Mouse (Mus musculus) embryonic facial prominence, embryonic 13.5 days (tissue): ENCODE results near the gene Sparc. TPM values are rescaled to one million over a fixed set of nuclear protein-coding genes. Genes with fewer than 3 reads are reported as not detected.

Source experiments
- ATAC-seq: fragments of 200-750 bp; cut with Nextera tagmentation; 2 replicates; pipeline ENCODE4 v1.8.0; 2017; ENCODE audit warnings: low read depth; ENCODE audit not compliant: insufficient number of reproducible peaks, insufficient read depth, low FRiP score, low TSS enrichment
- H3K27ac ChIP-seq: fragments of 300-500 bp; sonication (generic); 2 replicates; pipeline ENCODE4 v1.5.1; 2015; ENCODE audit warnings: moderate library complexity, mild to moderate bottlenecking, inconsistent platforms
- H3K27me3 ChIP-seq: fragments of 300-500 bp; sonication (generic); 2 replicates; pipeline ENCODE4 v1.6.1; 2015; ENCODE audit warnings: mild to moderate bottlenecking, inconsistent platforms
- H3K36me3 ChIP-seq: fragments of 300-500 bp; sonication (generic); 2 replicates; pipeline ENCODE4 v1.6.1; 2015; ENCODE audit warnings: mild to moderate bottlenecking, inconsistent platforms
- H3K4me1 ChIP-seq: fragments of 300-500 bp; sonication (generic); 2 replicates; pipeline ENCODE4 v1.6.1; 2015; ENCODE audit warnings: inconsistent platforms
- H3K4me2 ChIP-seq: fragments of 300-500 bp; sonication (generic); 2 replicates; pipeline ENCODE4 v1.6.1; 2015; ENCODE audit warnings: moderate library complexity, mild to moderate bottlenecking, inconsistent platforms
- H3K4me3 ChIP-seq: fragments of 300-500 bp; sonication (generic); 2 replicates; pipeline ENCODE4 v1.5.1; 2015; ENCODE audit warnings: mild to moderate bottlenecking, inconsistent platforms
- H3K9ac ChIP-seq: fragments of 300-500 bp; sonication (generic); 2 replicates; pipeline ENCODE4 v1.6.1; 2015; ENCODE audit warnings: mild to moderate bottlenecking, inconsistent platforms
- H3K9me3 ChIP-seq: fragments of 300-500 bp; sonication (generic); 2 replicates; pipeline ENCODE4 v1.6.1; 2016; ENCODE audit warnings: inconsistent platforms
- WGBS: fragments of 180-500 bp; shearing (Covaris S2); methylation state at CpG from one replicate; pipeline ENCODE4 v1.1.7; 2015; ENCODE audit warnings: mixed read lengths; 5-methylcytosine and 5-hydroxymethylcytosine counted together
- polyA plus RNA-seq: library from polyadenylated mRNA; unstranded; fragments of >200 nt; fragmentation: Nextera tagmentation; extraction: Ambion mirVana; gene quantifications from 2 replicates; pipeline ENCODE4 v1.2.1, GENCODE M21; 2015

Gene Sparc
- polyA plus RNA-seq, 1 experiment from 2014 or later = 1,239 TPM

DNA sequence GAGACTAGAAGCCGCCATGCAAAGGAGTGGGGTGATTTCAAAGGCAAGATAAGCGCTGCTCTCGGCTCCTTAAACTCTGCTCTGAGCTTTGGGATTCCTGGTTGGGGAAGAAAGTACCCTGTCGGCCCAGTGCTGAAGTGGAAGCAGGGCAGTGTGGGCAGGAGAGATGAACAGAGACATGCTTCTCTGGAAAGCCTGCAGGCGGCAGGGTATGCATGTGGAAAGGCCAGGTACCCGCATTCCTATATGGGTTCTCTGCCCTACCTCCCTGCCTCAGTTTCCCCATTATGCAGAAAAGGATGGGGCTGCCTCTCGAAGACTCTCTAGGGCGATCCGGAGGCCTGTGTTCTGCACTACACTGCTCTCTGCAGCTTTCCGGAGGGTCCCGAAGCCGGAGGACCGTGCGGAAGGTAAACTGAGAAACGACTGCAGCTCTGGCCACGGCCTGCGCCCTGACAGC lies 37.6 kb upstream of the Sparc start:
- Histone ChIP-seq H3K27me3 (no peaks in the 10 kb centered on the region), H3K4me1 (peaks cover 35% of the 10 kb centered on the region), H3K27ac (peak overlapping the region; percentile 81), H3K36me3 (peaks cover 5% of the 10 kb centered on the region; the same call in 1 of the 2 replicates), H3K9me3 (no peaks in the 10 kb centered on the region), H3K4me3 (peak overlapping the region; percentile 81), H3K9ac (peak overlapping the region; percentile 78), H3K4me2 (peak overlapping the region; percentile 77)
- ATAC-seq = peak; percentile 28
- WGBS = under 1% methylated on average over 17 of the region's 17 CpGs

DNA sequence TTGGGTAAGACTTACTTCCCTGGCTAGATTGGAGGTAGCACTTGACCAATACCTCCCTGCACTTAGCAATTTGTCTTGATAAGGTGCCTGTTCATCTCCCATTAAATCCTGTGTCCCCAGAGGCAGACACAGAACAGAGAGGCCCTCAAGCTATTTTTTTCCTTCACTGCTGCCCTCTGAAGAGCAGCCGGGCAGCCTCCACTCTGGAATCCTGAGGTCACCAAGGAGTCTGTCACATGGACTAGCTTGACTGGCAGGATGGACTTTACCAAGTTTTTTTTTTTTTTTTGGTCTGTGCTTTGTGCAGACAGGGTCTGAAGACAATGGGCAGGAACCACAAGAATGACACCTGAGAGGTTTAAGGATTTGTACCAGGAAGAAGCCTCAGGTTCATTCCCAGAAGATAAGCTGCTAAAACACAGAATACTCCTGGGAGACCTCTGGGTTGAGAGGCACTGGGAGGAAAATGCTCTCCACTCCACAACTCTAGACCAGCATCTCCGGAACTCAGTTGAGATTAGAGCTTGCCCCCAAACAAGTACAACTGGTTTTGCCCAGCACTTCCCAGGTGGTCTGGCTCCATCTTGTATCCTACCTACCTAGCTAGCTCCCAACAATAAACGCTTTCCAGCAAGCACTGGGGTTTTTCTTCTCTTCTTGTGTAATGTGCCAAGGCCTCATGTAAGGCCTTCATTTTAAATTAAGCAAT lies 37.0 kb upstream of the Sparc start:
- no peak for ATAC-seq
- Histone ChIP-seq H3K27me3 (no peaks in the 10 kb centered on the region), H3K4me3 (peak overlapping the region; percentile 81), H3K4me2 (peak overlapping the region; percentile 77), H3K9ac (peak overlapping the region; percentile 78), H3K36me3 (peaks cover 7% of the 10 kb centered on the region; the same call in 1 of the 2 replicates), H3K4me1 (peaks cover 35% of the 10 kb centered on the region), H3K9me3 (no peaks in the 10 kb centered on the region), H3K27ac (peak overlapping the region; percentile 81)
- WGBS = 23% methylated on average over 3 of the region's 3 CpGs

DNA sequence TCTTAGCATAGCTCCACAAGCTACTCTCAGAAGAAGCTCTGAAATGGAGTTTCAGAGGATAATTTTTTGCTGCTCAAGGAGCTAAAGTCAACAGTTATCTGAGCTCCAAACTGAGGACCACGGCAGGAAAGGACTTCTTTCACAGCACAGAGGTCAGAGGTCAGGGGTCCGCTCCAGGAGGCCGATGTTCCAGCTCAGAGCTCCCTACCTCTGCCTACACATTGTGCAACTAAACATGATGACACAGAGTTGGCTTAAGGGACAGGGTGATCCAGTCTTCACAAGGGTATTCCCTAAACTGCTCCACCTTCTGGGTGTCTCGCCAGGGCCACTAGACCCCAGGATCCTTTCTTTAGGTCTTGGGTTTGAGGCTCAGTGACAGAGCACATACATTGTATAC lies 35.5 kb upstream of the Sparc start:
- H3K27me3 ChIP-seq = no peaks in the 10 kb centered on the region
- H3K4me2 ChIP-seq = no peak overlapping the region
- H3K9ac ChIP-seq = no peak overlapping the region
- H3K4me1 ChIP-seq = peaks cover 35% of the 10 kb centered on the region
- H3K4me3 ChIP-seq = no peak overlapping the region
- H3K9me3 ChIP-seq = no peaks in the 10 kb centered on the region
- peaks cover 22% of the 10 kb centered on the region for H3K36me3 ChIP-seq
- ATAC-seq = no peak
- no peak overlapping the region for H3K27ac ChIP-seq
- 45% methylated on average over 4 of the region's 4 CpGs for WGBS

DNA sequence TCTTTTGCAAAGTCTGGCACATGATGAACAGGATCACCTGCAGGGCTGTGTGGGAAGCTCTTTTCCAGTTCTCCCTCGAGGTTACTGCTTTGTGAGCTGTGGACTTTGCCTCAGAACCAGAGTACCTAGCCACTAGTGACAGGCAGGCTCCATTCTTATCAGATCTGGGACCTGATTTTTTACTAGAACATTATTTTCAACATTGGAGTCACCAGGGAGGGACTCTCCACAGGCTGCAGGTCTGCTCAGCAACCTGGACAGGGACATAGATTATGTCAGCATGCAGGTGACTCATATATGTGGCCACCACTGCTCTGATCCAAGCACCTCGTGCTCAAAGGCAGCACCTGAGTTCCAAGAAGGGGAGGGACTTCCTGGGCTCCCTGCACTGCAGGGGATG lies 32.2 kb upstream of the Sparc start:
- H3K9ac ChIP-seq = no peak overlapping the region
- no peaks in the 10 kb centered on the region for H3K27me3 ChIP-seq
- WGBS = 85% methylated on average over 2 of the region's 2 CpGs
- H3K4me2 ChIP-seq = no peak overlapping the region
- peaks cover 31% of the 10 kb centered on the region for H3K4me1 ChIP-seq
- no peak overlapping the region for H3K27ac ChIP-seq
- peaks cover 47% of the 10 kb centered on the region for H3K36me3 ChIP-seq
- no peak overlapping the region for H3K4me3 ChIP-seq
- no peaks in the 10 kb centered on the region for H3K9me3 ChIP-seq
- ATAC-seq = no peak

DNA sequence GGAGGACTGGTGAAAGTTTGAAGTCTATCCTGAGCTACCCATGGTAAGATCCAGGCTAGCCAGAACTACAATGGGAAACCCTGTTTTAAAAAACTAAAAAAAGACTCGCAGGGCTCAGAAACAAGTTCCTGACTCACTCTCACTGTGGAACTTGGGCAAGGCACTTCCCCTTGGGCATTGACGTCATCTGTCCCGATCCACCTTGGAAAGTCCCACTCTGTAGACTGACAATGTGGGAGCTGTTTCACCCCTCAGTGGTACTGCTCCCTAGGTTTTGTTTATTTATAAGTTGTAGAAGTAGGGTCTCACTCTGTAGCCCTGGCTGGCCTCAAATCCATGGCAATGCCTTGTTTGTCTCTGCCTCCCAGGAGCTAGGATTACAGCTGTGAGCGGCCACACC lies 30.7 kb upstream of the Sparc start:
- H3K36me3 ChIP-seq = peaks cover 63% of the 10 kb centered on the region
- no peaks in the 10 kb centered on the region for H3K27me3 ChIP-seq
- H3K9me3 ChIP-seq = no peaks in the 10 kb centered on the region
- WGBS = 94% methylated on average over 4 of the region's 4 CpGs
- peaks cover 18% of the 10 kb centered on the region for H3K4me1 ChIP-seq
- no peak overlapping the region for H3K4me3 ChIP-seq
- H3K9ac ChIP-seq = no peak overlapping the region
- no peak for ATAC-seq
- H3K27ac ChIP-seq = no peak overlapping the region
- no peak overlapping the region for H3K4me2 ChIP-seq

DNA sequence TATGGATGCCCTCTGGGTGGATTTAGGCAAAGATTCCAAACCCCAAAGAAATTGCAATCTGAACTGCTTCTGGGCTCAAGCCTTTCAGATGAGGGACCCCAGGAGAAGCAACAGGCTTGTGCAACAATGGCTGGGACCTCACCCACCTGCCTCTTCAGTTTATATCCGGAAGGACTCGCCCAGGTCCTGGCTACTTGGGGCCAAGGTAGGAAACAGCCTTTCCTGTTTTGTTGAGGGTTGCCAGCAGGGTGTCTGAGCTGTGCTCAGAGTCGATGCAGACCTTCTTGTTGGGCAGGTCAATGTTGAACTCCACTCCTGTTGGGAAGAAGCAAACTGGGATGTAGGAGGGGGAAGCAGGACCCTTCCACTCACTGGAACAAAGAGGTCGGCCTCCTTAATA lies 27.3 kb upstream of the Sparc start:
- 82% methylated on average over 4 of the region's 4 CpGs for WGBS

DNA sequence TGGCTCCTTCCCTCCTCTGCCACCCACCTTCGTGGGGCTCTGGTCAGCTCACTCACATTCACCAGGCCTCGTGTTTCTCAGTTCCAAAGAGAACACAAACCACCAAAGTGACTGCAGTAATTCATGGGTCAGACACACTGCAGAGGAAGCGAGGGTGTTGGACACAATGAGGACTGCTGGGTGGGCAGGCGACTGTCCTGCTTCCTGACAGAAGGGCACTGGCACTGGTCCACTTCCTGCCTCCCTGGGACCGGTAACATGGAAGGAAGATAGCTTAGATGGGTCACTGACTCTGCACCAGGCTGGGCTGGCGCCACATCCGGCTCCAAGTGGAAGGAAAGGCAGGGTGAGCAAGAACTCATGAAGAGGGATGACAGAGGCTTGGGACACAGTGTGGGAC lies 26.5 kb upstream of the Sparc start:
- 78% methylated on average over 7 of the region's 7 CpGs for WGBS
- no peak for ATAC-seq
- H3K4me1 ChIP-seq = 0 out of 2 replicates have a peak, but pooled peaks cover 2% of the 10 kb centered on the region

More for the DNA sequence above, 27.3 kb upstream of the Sparc start:
- Histone ChIP-seq H3K27me3 (no peaks in the 10 kb centered on the region), H3K4me3 (no peak overlapping the region), H3K9ac (no peak overlapping the region), H3K36me3 (peaks cover 65% of the 10 kb centered on the region), H3K4me1 (0 out of 2 replicates have a peak, but pooled peaks cover 2% of the 10 kb centered on the region), H3K9me3 (no peaks in the 10 kb centered on the region), H3K4me2 (no peak overlapping the region), H3K27ac (no peak overlapping the region)
- no peak for ATAC-seq

DNA sequence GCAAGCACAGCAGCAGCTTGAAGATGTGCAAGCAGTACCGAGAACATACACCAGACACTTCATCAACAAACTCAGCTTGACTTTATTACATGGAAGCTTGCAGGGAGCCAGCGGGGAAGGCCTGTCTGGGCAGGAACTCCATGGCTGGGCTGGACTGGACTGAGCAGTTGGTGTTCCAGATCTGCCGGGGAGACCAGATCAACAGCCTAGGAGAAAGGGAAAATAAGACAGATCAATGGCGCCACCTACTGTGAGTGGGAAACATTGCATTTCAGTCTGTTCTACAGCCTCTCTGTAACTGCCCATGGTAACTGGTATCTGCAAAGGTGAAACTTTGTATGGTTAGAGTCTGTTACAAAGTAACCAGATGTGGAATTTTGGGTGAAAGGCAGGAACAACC lies 23.6 kb upstream of the Sparc start:
- peak; percentile 73; the same call in 1 of the 2 replicates for ATAC-seq
- Histone ChIP-seq H3K36me3 (peaks cover 38% of the 10 kb centered on the region), H3K9me3 (no peaks in the 10 kb centered on the region), H3K27me3 (no peaks in the 10 kb centered on the region), H3K4me2 (no peak overlapping the region), H3K4me3 (no peak overlapping the region), H3K4me1 (0 out of 2 replicates have a peak, but pooled peaks cover 2% of the 10 kb centered on the region), H3K9ac (peak overlapping the region; percentile 33; the same call in 1 of the 2 replicates), H3K27ac (peak overlapping the region; percentile 40; the same call in 1 of the 2 replicates)
- WGBS = 24% methylated on average over 4 of the region's 4 CpGs

More for the DNA sequence above, 26.5 kb upstream of the Sparc start:
- Histone ChIP-seq H3K9ac (no peak overlapping the region), H3K9me3 (no peaks in the 10 kb centered on the region), H3K4me2 (no peak overlapping the region), H3K36me3 (peaks cover 60% of the 10 kb centered on the region), H3K27me3 (no peaks in the 10 kb centered on the region), H3K27ac (no peak overlapping the region), H3K4me3 (no peak overlapping the region)

DNA sequence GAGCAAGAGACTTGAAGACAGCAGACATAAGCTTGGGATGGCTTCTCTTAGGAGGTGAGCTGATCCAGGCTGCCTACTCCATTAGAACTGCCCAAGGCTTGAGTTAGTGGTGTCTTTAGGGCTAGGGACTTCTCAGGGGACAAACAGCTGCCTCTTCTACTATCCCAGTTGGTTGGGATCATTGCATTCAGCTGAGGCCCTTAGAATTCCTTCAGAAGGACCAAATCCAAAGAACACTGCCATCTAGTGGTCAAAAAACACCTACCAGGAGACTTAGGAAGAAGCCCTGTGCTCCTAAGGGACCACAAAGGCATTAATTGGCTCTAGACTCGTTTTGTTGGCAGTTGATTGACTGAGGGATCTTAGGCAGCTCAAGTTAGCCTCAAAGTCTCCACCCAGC lies 21.8 kb upstream of the Sparc start:
- no peak for ATAC-seq
- Histone ChIP-seq H3K9ac (no peak overlapping the region), H3K27me3 (no peaks in the 10 kb centered on the region), H3K4me2 (no peak overlapping the region), H3K4me3 (no peak overlapping the region), H3K9me3 (no peaks in the 10 kb centered on the region), H3K27ac (no peak overlapping the region), H3K36me3 (peaks cover 21% of the 10 kb centered on the region), H3K4me1 (0 out of 2 replicates have a peak, but pooled peaks cover 2% of the 10 kb centered on the region)
- 0% methylated on average over 1 of the region's 1 CpGs for whole genome bisulfite sequencing

DNA sequence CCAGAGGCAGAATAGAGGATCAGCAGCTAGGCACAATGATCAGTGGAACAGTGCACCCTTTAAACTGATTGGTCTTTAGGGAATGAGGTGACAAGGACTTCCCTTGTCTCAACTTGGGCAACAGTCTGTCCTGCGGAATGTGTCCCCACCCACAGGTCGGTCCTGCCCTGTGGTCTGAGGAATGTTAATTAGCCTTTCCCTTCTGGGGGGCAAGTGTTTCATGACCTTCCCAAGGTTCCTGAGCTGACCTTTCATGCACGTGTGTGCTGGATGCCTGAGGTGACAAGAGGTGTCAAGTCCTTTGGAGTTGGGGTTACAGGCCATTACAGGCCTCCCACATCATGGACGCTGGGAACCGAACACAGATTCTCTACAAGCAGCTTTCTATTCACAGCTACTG lies 16.7 kb upstream of the Sparc start:
- no peak overlapping the region for H3K27ac ChIP-seq
- no peaks in the 10 kb centered on the region for H3K27me3 ChIP-seq
- no peak overlapping the region for H3K4me3 ChIP-seq
- no peak overlapping the region for H3K4me2 ChIP-seq
- H3K4me1 ChIP-seq = no peaks in the 10 kb centered on the region
- no peaks in the 10 kb centered on the region for H3K36me3 ChIP-seq
- WGBS = 47% methylated on average over 5 of the region's 5 CpGs
- no peak overlapping the region for H3K9ac ChIP-seq
- H3K9me3 ChIP-seq = no peaks in the 10 kb centered on the region
- no peak for ATAC-seq

DNA sequence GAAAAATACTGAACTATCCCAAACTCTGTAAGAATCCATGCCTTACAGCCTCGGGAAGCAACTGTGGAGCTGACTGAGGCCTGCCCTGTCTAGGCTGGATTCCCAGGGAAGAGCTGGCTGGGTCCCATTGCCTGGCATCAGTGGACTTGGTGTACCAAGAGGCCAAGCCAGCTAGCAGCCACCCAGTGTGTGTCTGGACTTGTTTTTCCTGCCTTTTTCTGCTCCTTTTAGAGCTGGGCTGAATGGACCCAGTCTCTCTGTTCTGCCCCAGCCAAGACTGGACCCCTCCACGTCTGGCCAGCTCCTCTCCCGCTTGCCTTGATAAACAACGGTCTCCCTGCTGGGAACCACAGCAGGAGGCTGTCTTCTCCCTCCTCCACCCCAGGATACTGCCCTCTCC lies 15.0 kb upstream of the Sparc start:
- Histone ChIP-seq H3K9me3 (no peaks in the 10 kb centered on the region), H3K36me3 (no peaks in the 10 kb centered on the region), H3K27ac (no peak overlapping the region), H3K4me3 (no peak overlapping the region), H3K27me3 (no peaks in the 10 kb centered on the region), H3K4me1 (peaks cover 2% of the 10 kb centered on the region; the same call in 1 of the 2 replicates), H3K9ac (0 out of 2 replicates have a peak overlapping the region, but pooled peaks have one; percentile 36), H3K4me2 (no peak overlapping the region)
- 57% methylated on average over 4 of the region's 4 CpGs for WGBS
- ATAC-seq = no peak

DNA sequence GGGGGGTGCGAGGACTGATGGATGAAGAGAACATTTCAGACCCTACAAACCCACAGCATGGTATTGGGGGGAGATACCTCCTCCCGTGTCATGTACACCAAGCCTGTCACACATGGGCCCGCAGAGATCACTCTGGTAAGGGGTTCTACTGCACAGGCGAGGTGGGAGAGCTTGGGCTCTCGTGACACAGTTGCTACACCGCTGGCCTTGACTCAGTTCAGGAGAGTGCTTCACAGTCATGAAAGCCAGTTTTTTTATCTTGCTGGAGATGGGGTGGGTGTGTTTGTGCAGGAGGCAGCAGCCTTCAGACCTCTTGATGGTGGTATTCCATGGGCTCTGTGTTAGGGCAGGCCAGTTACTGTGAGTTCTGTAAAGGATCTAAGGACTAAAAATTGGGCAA lies 13.1 kb upstream of the Sparc start:
- Histone ChIP-seq H3K4me2 (no peak overlapping the region), H3K4me3 (no peak overlapping the region), H3K36me3 (no peaks in the 10 kb centered on the region), H3K9ac (no peak overlapping the region), H3K4me1 (peaks cover 4% of the 10 kb centered on the region; the same call in 1 of the 2 replicates), H3K9me3 (no peaks in the 10 kb centered on the region), H3K27me3 (no peaks in the 10 kb centered on the region), H3K27ac (no peak overlapping the region)
- 86% methylated on average over 6 of the region's 6 CpGs for WGBS
- ATAC-seq = no peak
